Mouse (Mus musculus): Measurements from ENCODE around the gene Enkd1. TPM values are rescaled to one million over a fixed set of nuclear protein-coding genes. Genes with fewer than 3 reads are reported as not detected.

Gene Enkd1
- polyA plus RNA-seq, 1 experiment from 2014 or later = 11.6 TPM

Other genes starting within 250 kb of the Enkd1 start
- 189 and 259 TPM in 2 replicates for gene Tppp3, start 236.7 kb downstream of the Enkd1 start, polyA plus RNA-seq (2014; fragmentation: Nextera tagmentation; extraction: Ambion mirVana)
- gene Zdhhc1, start 211.3 kb downstream of the Enkd1 start, polyA plus RNA-seq (2014; fragmentation: Nextera tagmentation; extraction: Ambion mirVana) = 27.9 and 32.5 TPM in 2 replicates
- 0.94 and 1.2 TPM in 2 replicates for gene Hsd11b2, start 189.5 kb downstream of the Enkd1 start, polyA plus RNA-seq (2014; fragmentation: Nextera tagmentation; extraction: Ambion mirVana)
- 235 and 254 TPM in 2 replicates for gene Atp6v0d1, start 142.2 kb downstream of the Enkd1 start, polyA plus RNA-seq (2014; fragmentation: Nextera tagmentation; extraction: Ambion mirVana)
- gene Ripor1, start 103.0 kb downstream of the Enkd1 start, polyA plus RNA-seq (2014; fragmentation: Nextera tagmentation; extraction: Ambion mirVana) = 25.8 and 29.6 TPM in 2 replicates
- 81.3 and 85.6 TPM in 2 replicates for gene Ctcf, start 71.6 kb downstream of the Enkd1 start, polyA plus RNA-seq (2014; fragmentation: Nextera tagmentation; extraction: Ambion mirVana)
- 0.71 and 1.3 TPM in 2 replicates for gene Agrp, start 70.8 kb downstream of the Enkd1 start, polyA plus RNA-seq (2014; fragmentation: Nextera tagmentation; extraction: Ambion mirVana)
- gene Carmil2, start 21.9 kb downstream of the Enkd1 start, polyA plus RNA-seq (2014; fragmentation: Nextera tagmentation; extraction: Ambion mirVana) = 21.7 and 22.3 TPM in 2 replicates
- gene Acd, start 7.1 kb downstream of the Enkd1 start, polyA plus RNA-seq (2014; fragmentation: Nextera tagmentation; extraction: Ambion mirVana) = 79.5 and 83.9 TPM in 2 replicates
- 48.1 and 60.6 TPM in 2 replicates for gene Pard6a, start 7.1 kb downstream of the Enkd1 start, polyA plus RNA-seq (2014; fragmentation: Nextera tagmentation; extraction: Ambion mirVana)
- 0.30 and 0.42 TPM in 2 replicates for gene 4933405L10Rik, start 555 bp downstream of the Enkd1 start, polyA plus RNA-seq (2014; fragmentation: Nextera tagmentation; extraction: Ambion mirVana)
- 52.9 and 67.9 TPM in 2 replicates for gene Gfod2, start 50.5 kb upstream of the Enkd1 start, polyA plus RNA-seq (2014; fragmentation: Nextera tagmentation; extraction: Ambion mirVana)
- 13.6 and 14.7 TPM in 2 replicates for gene Ranbp10, start 119.1 kb upstream of the Enkd1 start, polyA plus RNA-seq (2014; fragmentation: Nextera tagmentation; extraction: Ambion mirVana)
- 0.26 and 0.28 TPM in 2 replicates for gene Tsnaxip1, start 119.5 kb upstream of the Enkd1 start, polyA plus RNA-seq (2014; fragmentation: Nextera tagmentation; extraction: Ambion mirVana)
- gene Cenpt, start 145.1 kb upstream of the Enkd1 start, polyA plus RNA-seq (2014; fragmentation: Nextera tagmentation; extraction: Ambion mirVana) = 49.6 and 51.4 TPM in 2 replicates
- gene Thap11, start 146.9 kb upstream of the Enkd1 start, polyA plus RNA-seq (2014; fragmentation: Nextera tagmentation; extraction: Ambion mirVana) = 44.1 and 54.1 TPM in 2 replicates
- 141 and 176 TPM in 2 replicates for gene Nutf2, start 152.4 kb upstream of the Enkd1 start, polyA plus RNA-seq (2014; fragmentation: Nextera tagmentation; extraction: Ambion mirVana)
- gene Edc4, start 172.7 kb upstream of the Enkd1 start, polyA plus RNA-seq (2014; fragmentation: Nextera tagmentation; extraction: Ambion mirVana) = 38.3 and 44.9 TPM in 2 replicates
- 0.99 and 2.0 TPM in 2 replicates for gene Nrn1l, start 185.4 kb upstream of the Enkd1 start, polyA plus RNA-seq (2014; fragmentation: Nextera tagmentation; extraction: Ambion mirVana)
- gene Pskh1, start 192.2 kb upstream of the Enkd1 start, polyA plus RNA-seq (2014; fragmentation: Nextera tagmentation; extraction: Ambion mirVana) = 6.4 and 10.6 TPM in 2 replicates
- gene Ctrl, start 225.7 kb upstream of the Enkd1 start, polyA plus RNA-seq (2014; fragmentation: Nextera tagmentation; extraction: Ambion mirVana) = 3.2 and 3.8 TPM in 2 replicates
- gene Psmb10, start 230.2 kb upstream of the Enkd1 start, polyA plus RNA-seq (2014; fragmentation: Nextera tagmentation; extraction: Ambion mirVana) = 53.2 and 76.8 TPM in 2 replicates
- gene Lcat, start 235.2 kb upstream of the Enkd1 start, polyA plus RNA-seq (2014; fragmentation: Nextera tagmentation; extraction: Ambion mirVana) = 0.99 and 2.7 TPM in 2 replicates

Data from neural tube, embryonic 14.5 days (tissue).